Comparison of ENCODE assay signal across 8 mouse cellular contexts in the genomic region with DNA sequence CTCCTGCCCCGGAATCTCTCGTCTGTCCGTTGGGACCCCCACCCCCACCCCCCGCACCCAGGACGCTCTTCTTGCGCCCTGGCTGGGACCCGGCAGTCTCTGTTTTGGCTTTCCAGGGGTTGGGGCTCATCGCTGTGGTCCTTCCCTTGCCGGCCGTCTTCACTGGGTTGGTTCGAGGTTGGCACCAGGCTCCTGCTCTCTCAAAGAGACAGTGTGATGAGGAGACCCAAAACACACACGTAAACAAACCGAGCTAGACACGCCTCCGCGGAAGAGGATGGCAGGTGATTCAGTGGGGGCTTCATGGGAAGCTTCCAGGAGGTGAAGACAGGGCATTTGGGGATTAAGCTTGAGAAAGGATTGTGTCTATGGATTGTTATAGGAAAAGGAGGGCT. TPM values are rescaled to one million over a fixed set of nuclear protein-coding genes. Genes with fewer than 3 reads are reported as not detected.
DNase-seq lines count a peak whose midpoint lies in the region; ATAC-seq and TF ChIP-seq lines count a peak whose summit lies in the region.

No protein-coding gene starts in this region.

- WGBS in heart, embryonic 11.5 days (ENCODE audit: insufficient replicate concordance): 1% methylated on average over 16 of the region's 16 CpGs
- 1% methylated on average over 16 of the region's 16 CpGs for WGBS in forebrain, embryonic 16.5 days
- WGBS in liver, embryonic 16.5 days (ENCODE audit: insufficient replicate concordance): 4% methylated on average over 16 of the region's 16 CpGs

- intact Hi-C loops in heart, postnatal 14 days (cut with DNase I): no loop called here

- H3K9ac ChIP-seq in heart, embryonic 11.5 days (ENCODE audit: low read depth, low read length): peak overlapping the region; percentile 63; the same call in 1 of the 2 replicates
- peak overlapping the region; percentile 73 for H3K9ac ChIP-seq in ES-E14 (ENCODE audit: insufficient read depth, low read depth, low read length, poor library complexity, severe bottlenecking)
- peak overlapping the region; percentile 87 for H3K9ac ChIP-seq in forebrain, embryonic 16.5 days (replicated peaks; ENCODE audit: low read depth, low read length)
- no peak overlapping the region for H3K9ac ChIP-seq in liver, embryonic 16.5 days (ENCODE audit: low read depth, low read length)

- no peak for DNase-seq in heart, postnatal 14 days
- no peak for DNase-seq in ES-E14 (ENCODE audit: low read depth, low spot score)
- DNase-seq in spleen, postnatal 36 days (ENCODE audit: low spot score in 2 of 2): no peak
- no peak for DNase-seq in adrenal gland, adult 18-20 months (ENCODE audit: low spot score in 2 of 2)
- DNase-seq in kidney, adult 11 months: no peak

- peak overlapping the region; percentile 96 for H3K4me2 ChIP-seq in heart, embryonic 11.5 days
- H3K4me2 ChIP-seq in forebrain, embryonic 16.5 days (ENCODE audit: low read length): peak overlapping the region; percentile 85
- H3K4me2 ChIP-seq in liver, embryonic 16.5 days (ENCODE audit: low read depth, low read length): peak overlapping the region; percentile 71

- H3K4me1 ChIP-seq in heart, embryonic 11.5 days (ENCODE audit: control insufficient read depth, insufficient read depth, low read length): 0 out of 2 replicates have a peak, but pooled peaks cover 2% of the 10 kb centered on the region
- 0 out of 4 replicates have a peak, but pooled peaks cover 0 to 5% of the 10 kb centered on the region in 2 experiments for H3K4me1 ChIP-seq in ES-E14 (ENCODE audit: control insufficient read depth in 2 of 2, insufficient read depth in 2 of 2, low read length in 2 of 2, poor library complexity in 1 of 2)
- peaks cover 10% of the 10 kb centered on the region for H3K4me1 ChIP-seq in forebrain, embryonic 16.5 days (replicated peaks; ENCODE audit: control insufficient read depth, insufficient read depth, low read length)
- no peaks in the 10 kb centered on the region for H3K4me1 ChIP-seq in liver, embryonic 16.5 days (ENCODE audit: control insufficient read depth, low read depth, low read length)

- 0 out of 2 replicates have a peak, but pooled peaks have one; percentile 26 for ATAC-seq in heart, embryonic 11.5 days (replicated peaks; ENCODE audit: insufficient number of reproducible peaks, low FRiP score, low TSS enrichment)
- peak; percentile 13 for ATAC-seq in forebrain, embryonic 16.5 days
- ATAC-seq in liver, embryonic 16.5 days (ENCODE audit: low read depth): no peak

- peaks cover 2% of the 10 kb centered on the region; the same call in 1 of the 2 replicates for H3K27me3 ChIP-seq in heart, embryonic 11.5 days (ENCODE audit: control insufficient read depth, insufficient read depth, low read length)
- H3K27me3 ChIP-seq in forebrain, embryonic 16.5 days (replicated peaks; ENCODE audit: control insufficient read depth, insufficient read depth, low read length): no peaks in the 10 kb centered on the region
- H3K27me3 ChIP-seq in liver, embryonic 16.5 days (ENCODE audit: control insufficient read depth, insufficient read depth, low read depth, low read length): peaks cover 20% of the 10 kb centered on the region

- H3K9me3 ChIP-seq in heart, embryonic 11.5 days (replicated peaks; ENCODE audit: control insufficient read depth, low read length): no peaks in the 10 kb centered on the region
- no peaks in the 10 kb centered on the region for H3K9me3 ChIP-seq in ES-E14 (ENCODE audit: control insufficient read depth, insufficient read depth, low read depth, low read length)
- H3K9me3 ChIP-seq in forebrain, embryonic 16.5 days (ENCODE audit: control insufficient read depth, low read length): no peaks in the 10 kb centered on the region
- no peaks in the 10 kb centered on the region for H3K9me3 ChIP-seq in liver, embryonic 16.5 days (replicated peaks; ENCODE audit: control insufficient read depth, low read length)

- no peak overlapping the region for H3K27ac ChIP-seq in heart, embryonic 11.5 days (ENCODE audit: low read depth, low read length)
- H3K27ac ChIP-seq in ES-E14 (ENCODE audit: insufficient read depth, low read depth, low read length, poor library complexity, severe bottlenecking): no peak overlapping the region
- no peak overlapping the region; the same call in 1 of the 2 replicates for H3K27ac ChIP-seq in forebrain, embryonic 16.5 days (ENCODE audit: low read length)
- H3K27ac ChIP-seq in liver, embryonic 16.5 days (ENCODE audit: low read length): no peak overlapping the region

- in situ Hi-C loops in ES-E14 (cut with MboI; ENCODE audit: low sequenced_read_pairs in 2 of 2, unreplicated experiment in 2 of 2): no loop called here

- H3K36me3 ChIP-seq in heart, embryonic 11.5 days (ENCODE audit: control insufficient read depth, insufficient read depth, low read length): no peaks in the 10 kb centered on the region
- H3K36me3 ChIP-seq in ES-E14 (ENCODE audit: control insufficient read depth, insufficient read depth, low read length, poor library complexity, severe bottlenecking): no peaks in the 10 kb centered on the region
- no peaks in the 10 kb centered on the region for H3K36me3 ChIP-seq in forebrain, embryonic 16.5 days (ENCODE audit: control insufficient read depth, insufficient read depth)
- H3K36me3 ChIP-seq in liver, embryonic 16.5 days (ENCODE audit: control insufficient read depth, insufficient read depth): no peaks in the 10 kb centered on the region

- H3K4me3 ChIP-seq in heart, embryonic 11.5 days (ENCODE audit: low read depth, low read length): peak overlapping the region; percentile 79
- H3K4me3 ChIP-seq in ES-E14 (ENCODE audit: insufficient read depth in 1 of 2, low read depth in 1 of 2, low read length in 2 of 2, poor library complexity in 1 of 2, severe bottlenecking in 1 of 2): peak overlapping the region; percentile 82 to 88
- H3K4me3 ChIP-seq in forebrain, embryonic 16.5 days (replicated peaks; ENCODE audit: low read length): peak overlapping the region; percentile 85
- peak overlapping the region; percentile 50 for H3K4me3 ChIP-seq in liver, embryonic 16.5 days (ENCODE audit: low read depth, low read length)

TF ChIP-seq in ES-E14, 5 proteins besides CTCF, POLR2A, EP300 and RAD21:
- TF ChIP-seq ZNF384 (IDR thresholded peaks at IDR 0.05; ENCODE audit: low read depth, low read length): no peak
- no peak for TF ChIP-seq ZC3H11A (IDR thresholded peaks at IDR 0.05; ENCODE audit: borderline replicate concordance, low read depth, low read length)
- no peak for TF ChIP-seq MAFK (IDR thresholded peaks at IDR 0.05; ENCODE audit: insufficient read depth, low read depth, low read length)
- TF ChIP-seq CHD2 (IDR thresholded peaks at IDR 0.05; ENCODE audit: low read depth, low read length): no peak
- no peak for TF ChIP-seq HCFC1 (IDR thresholded peaks at IDR 0.05; ENCODE audit: borderline replicate concordance, insufficient read depth, low read length)

RNA-seq across cellular contexts. Expression of gene Sh3gl3, which starts 1.7 kb away (rescaled TPM):
- polyA plus RNA-seq in heart, embryonic 11.5 days (2014; fragmentation: Nextera tagmentation; extraction: Ambion mirVana): 5.8 and 6.6 TPM in 2 replicates
- total RNA-seq in heart, postnatal 14 days (2021): under 1 TPM; 0.55 to 0.93 TPM
- total RNA-seq in ES-E14 (2012; rRNA removed): 8.0 and 11.6 TPM in 2 replicates
- 59.4 and 63.4 TPM in 2 replicates for polyA plus RNA-seq in forebrain, embryonic 16.5 days (2015; fragmentation: Nextera tagmentation; extraction: Ambion mirVana)
- 0.16 and 0.19 TPM in 2 replicates for polyA plus RNA-seq in liver, embryonic 16.5 days (2015; fragmentation: Nextera tagmentation; extraction: Ambion mirVana)
- total RNA-seq in adrenal gland, adult 18-20 months (2021): 1 to 10 TPM; 6.2 to 6.5 TPM
